Mouse (Mus musculus) CH12.LX (cell line): ENCODE results near the gene Elovl5. TPM values are rescaled to one million over a fixed set of nuclear protein-coding genes. Genes with fewer than 3 reads are reported as not detected.

Experiments used
- DNase-seq: peaks from one replicate; pipeline ENCODE4 v3.0.0-alpha.2; 2013; ENCODE audit errors: extremely low read depth
- H3K27ac ChIP-seq: 2 replicates; pipeline ENCODE4 v1.5.1; 2012; ENCODE audit warnings: low read depth, mild to moderate bottlenecking, control low read depth, moderate library complexity; ENCODE audit not compliant: insufficient read depth
- H3K27me3 ChIP-seq: replicated peaks from 2 replicates; pipeline ENCODE3; 2012; ENCODE audit warnings: inconsistent platforms
- H3K36me3 ChIP-seq, 2 experiments: replicated peaks in 1 of 2; 2 replicates each; pipeline versions ENCODE3 to v1.6.1; 2012; ENCODE audit warnings: inconsistent platforms in 1 of 2, low read length in 1 of 2, mild to moderate bottlenecking in 1 of 2, mixed read lengths in 1 of 2, moderate library complexity in 1 of 2; ENCODE audit not compliant: control insufficient read depth in 1 of 2, insufficient read depth in 1 of 2
- H3K4me1 ChIP-seq, 2 experiments: 2 replicates each; pipeline ENCODE4 v1.6.1; 2012; ENCODE audit warnings: inconsistent platforms in 1 of 2, moderate library complexity in 1 of 2; ENCODE audit not compliant: insufficient read depth in 2 of 2, control insufficient read depth in 1 of 2
- H3K4me2 ChIP-seq: 2 replicates; pipeline ENCODE4 v1.6.1; 2012; ENCODE audit warnings: low read depth, mild to moderate bottlenecking, control low read depth; ENCODE audit not compliant: poor library complexity, insufficient read depth, severe bottlenecking
- H3K4me3 ChIP-seq, 3 experiments: fragments of 150-350 bp in 1 of 3; sonication (generic) in 1 of 3; replicated peaks in 1 of 3; 2 replicates each; pipeline versions ENCODE3 to v1.5.1; 2011 to 2012; ENCODE audit warnings: low read depth in 2 of 3, low read length in 2 of 3, mild to moderate bottlenecking in 2 of 3, moderate library complexity in 2 of 3, control low read depth in 1 of 3, improper control_type of control experiment in 1 of 3, inconsistent platforms in 1 of 3, mixed read lengths in 1 of 3; ENCODE audit not compliant: poor library complexity in 1 of 3
- H3K79me2 ChIP-seq: replicated peaks from 2 replicates; pipeline ENCODE4 v1.6.1; 2012; ENCODE audit warnings: mild to moderate bottlenecking, moderate library complexity; ENCODE audit not compliant: control insufficient read depth, poor library complexity, insufficient read depth, severe bottlenecking; ENCODE audit errors: extremely low read depth
- H3K9ac ChIP-seq: 2 replicates; pipeline ENCODE4 v1.6.1; 2012; ENCODE audit warnings: low read depth, mild to moderate bottlenecking, control low read depth, moderate library complexity; ENCODE audit not compliant: insufficient read depth
- H3K9me3 ChIP-seq: replicated peaks from 2 replicates; pipeline ENCODE3; 2012; ENCODE audit warnings: low read length, inconsistent platforms, mixed read lengths
- CHD1 ChIP-seq: IDR thresholded peaks from 2 replicates; pipeline ENCODE4 v1.6.1; 2012; ENCODE audit warnings: low read depth, low read length, improper control_type of control experiment, inconsistent platforms
- CHD2 ChIP-seq: IDR thresholded peaks from 2 replicates; pipeline ENCODE4 v1.6.1; 2011; ENCODE audit warnings: low read length, improper control_type of control experiment
- ELF1 ChIP-seq: IDR thresholded peaks from 2 replicates; pipeline ENCODE4 v1.6.1; 2014; ENCODE audit warnings: low read depth, mild to moderate bottlenecking, inconsistent platforms, low read length, improper control_type of control experiment
- ETS1 ChIP-seq: conservative IDR thresholded peaks from 2 replicates; pipeline ENCODE4 v1.6.1; 2012; ENCODE audit warnings: low read depth, mild to moderate bottlenecking, inconsistent platforms, low read length, improper control_type of control experiment, moderate library complexity
- IRF4 ChIP-seq: IDR thresholded peaks from 2 replicates; pipeline ENCODE4 v1.6.1; 2014; ENCODE audit warnings: low read depth, mild to moderate bottlenecking, inconsistent platforms, low read length, improper control_type of control experiment
- JUN ChIP-seq: IDR thresholded peaks from 2 replicates; pipeline ENCODE4 v1.6.1; 2011; ENCODE audit warnings: low read depth, mild to moderate bottlenecking, low read length, improper control_type of control experiment, moderate library complexity; ENCODE audit not compliant: insufficient read depth
- KAT2A ChIP-seq: IDR thresholded peaks from 2 replicates; pipeline ENCODE4 v1.6.1; 2012; ENCODE audit warnings: low read length, improper control_type of control experiment, inconsistent platforms; ENCODE audit not compliant: insufficient replicate concordance
- MXI1 ChIP-seq: IDR thresholded peaks from 2 replicates; pipeline ENCODE4 v1.6.1; 2011; ENCODE audit warnings: mild to moderate bottlenecking, low read depth, low read length, improper control_type of control experiment
- NELFE ChIP-seq: IDR thresholded peaks from 2 replicates; pipeline ENCODE4 v1.6.1; 2011; ENCODE audit warnings: low read depth, low read length, improper control_type of control experiment
- POLR2A ChIP-seq: IDR thresholded peaks from 2 replicates; pipeline ENCODE4 v1.6.1; 2011; ENCODE audit warnings: low read depth, mild to moderate bottlenecking, improper control_type of control experiment, low read length
- RAD21 ChIP-seq: IDR thresholded peaks from 2 replicates; pipeline ENCODE4 v1.6.1; 2011; ENCODE audit warnings: low read depth, mild to moderate bottlenecking, low read length, improper control_type of control experiment, moderate library complexity
- TBP ChIP-seq: conservative IDR thresholded peaks from 2 replicates; pipeline ENCODE4 v1.6.1; 2011; ENCODE audit warnings: low read depth, low read length, improper control_type of control experiment
- USF1 ChIP-seq: IDR thresholded peaks from 2 replicates; pipeline ENCODE4 v1.6.1; 2014; ENCODE audit warnings: low read depth, mild to moderate bottlenecking, inconsistent platforms, low read length, improper control_type of control experiment
- USF2 ChIP-seq: conservative IDR thresholded peaks from 2 replicates; pipeline ENCODE4 v1.6.1; 2011; ENCODE audit warnings: low read depth, low read length, improper control_type of control experiment
- ZKSCAN1 ChIP-seq: IDR thresholded peaks from 2 replicates; pipeline ENCODE4 v1.6.1; 2012; ENCODE audit warnings: low read depth, inconsistent platforms, low read length, improper control_type of control experiment, borderline replicate concordance
- ZNF384 ChIP-seq: IDR thresholded peaks from 2 replicates; pipeline ENCODE4 v1.6.1; 2012; ENCODE audit warnings: low read depth, low read length, improper control_type of control experiment, inconsistent platforms
- dilution Hi-C: fragments of 300-500 bp; cut with MboI; formaldehyde crosslinking; loops from 2 replicates; pipeline ENCODE4 v1.14.3; 2020; ENCODE audit warnings: low sequenced_read_pairs; ENCODE audit not compliant: extremely low pct_unique_long_range_greater_than_20kb, extremely low pct_ligation_motif_present
- in situ Hi-C: fragments of 300-500 bp; cut with MboI; formaldehyde crosslinking; loops from 3 replicates; pipeline ENCODE4 v1.14.3; 2019; ENCODE audit warnings: low sequenced_read_pairs, low pct_ligation_motif_present, low pct_unique_long_range_greater_than_20kb, mixed read lengths
- polyA plus RNA-seq: library from polyadenylated mRNA; unstranded; fragments of >175 nt; gene quantifications from 2 replicates; pipeline ENCODE4 v1.2.1, GENCODE M21; 2012; ENCODE audit warnings: low read depth; ENCODE audit not compliant: insufficient read length
- total RNA-seq, 2 experiments: library from RNA; depleted of rRNA; stranded (reverse); fragments of 300-350 nt in 1 of 2; fragments of >200 nt in 1 of 2; gene quantifications; 2 replicates each; pipeline ENCODE4 v1.2.3; 2012 to 2014

Gene Elovl5
- total and polyA plus RNA-seq, 3 experiments = 44.0 to 122 (median 63.0) TPM

- Histone ChIP-seq H3K27ac (no peak overlapping the region), H3K36me3 (peaks cover 4 to 43% of the 10 kb centered on the region in 2 experiments), H3K9me3 (no peaks in the 10 kb centered on the region), H3K27me3 (no peaks in the 10 kb centered on the region), H3K79me2 (peaks cover 1% of the 10 kb centered on the region; the same call in 1 of the 2 replicates), H3K9ac (no peak overlapping the region), H3K4me2 (no peak overlapping the region), H3K4me3 (no peak overlapping the region), H3K4me1 (peaks cover 0 to 41% of the 10 kb centered on the region in 2 experiments; a peak in 2 of 4 replicates)
- no peak for DNase-seq
- TF ChIP-seq ELF1 (no peak), USF1 (no peak), ETS1 (no peak), MXI1 (no peak), RAD21 (no peak), ZNF384 (no peak), CHD1 (no peak), USF2 (no peak), IRF4 (no peak), TBP (no peak), POLR2A (no peak), ZKSCAN1 (no peak), JUN (no peak), CHD2 (no peak), KAT2A (no peak)
- in situ Hi-C loops = no loop called here
- dilution Hi-C loops = no loop called here
These were observed 37.3 kb downstream of the Elovl5 start for GRCm38 (mm10) chr9:77954496-77954895.

- no peak for DNase-seq
- H3K4me1 ChIP-seq = peaks cover 0 to 36% of the 10 kb centered on the region in 2 experiments; a peak in 2 of 4 replicates
- dilution Hi-C loops = no loop called here
- no peaks in the 10 kb centered on the region for H3K27me3 ChIP-seq
- H3K4me2 ChIP-seq = no peak overlapping the region
- H3K4me3 ChIP-seq = no peak overlapping the region
- H3K9me3 ChIP-seq = no peaks in the 10 kb centered on the region
- H3K27ac ChIP-seq = no peak overlapping the region
- peaks cover 7 to 48% of the 10 kb centered on the region in 2 experiments for H3K36me3 ChIP-seq
- H3K9ac ChIP-seq = no peak overlapping the region
- TF ChIP-seq NELFE (no peak), RAD21 (no peak)
- TF ChIP-seq, all 38 proteins: peak for 0
- no peaks in the 10 kb centered on the region; the same call in 1 of the 2 replicates for H3K79me2 ChIP-seq
- in situ Hi-C loops = no loop called here
These were observed 37.8 kb downstream of the Elovl5 start for GRCm38 (mm10) chr9:77954981-77955380.
